Mouse (Mus musculus) lung, adult 18-20 months (tissue): ENCODE measurements around the gene Ifitm5.

Experiments used
- DNase-seq, 2 experiments: peaks; one replicate each; pipeline ENCODE4 v3.0.0; 2022; ENCODE audit warnings: mixed read lengths in 2 of 2

Ifitm5 gene

DNA sequence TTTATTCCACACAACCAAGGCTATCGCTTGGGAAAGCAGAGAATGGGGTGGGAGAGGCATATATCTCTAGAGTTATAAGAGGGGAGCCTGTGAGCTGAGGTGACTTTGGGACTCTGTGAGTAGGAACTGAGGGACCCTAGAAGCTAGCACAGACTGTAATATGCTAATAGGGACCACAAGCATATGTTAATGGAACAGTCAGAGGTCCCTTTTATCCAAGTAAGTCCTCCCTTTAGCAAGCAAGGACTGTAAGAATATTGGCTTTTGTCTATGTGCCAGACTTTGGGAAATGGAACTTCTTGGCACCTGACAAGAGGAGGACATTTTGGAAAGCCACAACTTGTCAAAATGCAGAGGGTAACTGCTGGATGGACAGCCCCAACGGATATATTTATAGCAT is 11.2 kb downstream of the Ifitm5 start:
- no peak for DNase-seq

DNA sequence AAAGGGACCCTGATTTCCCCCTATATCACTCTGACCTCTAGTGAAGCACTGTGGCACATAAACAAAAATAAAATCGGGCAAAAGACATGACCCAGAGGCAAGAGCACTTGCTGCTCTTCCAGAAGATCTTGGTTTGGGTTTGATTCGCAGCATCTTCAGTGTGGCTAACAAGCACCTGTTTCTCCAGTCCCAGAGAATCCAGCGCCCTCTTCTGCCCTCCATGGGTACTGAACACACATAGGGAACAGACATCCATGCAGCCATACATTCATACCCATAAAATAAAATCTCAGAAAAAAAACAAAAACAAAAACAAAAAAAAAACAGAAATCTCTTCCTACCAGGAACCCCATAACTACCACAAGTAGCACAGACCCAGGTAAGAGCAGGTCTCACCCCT is 11.7 kb downstream of the Ifitm5 start:
- no peak for DNase-seq

DNA sequence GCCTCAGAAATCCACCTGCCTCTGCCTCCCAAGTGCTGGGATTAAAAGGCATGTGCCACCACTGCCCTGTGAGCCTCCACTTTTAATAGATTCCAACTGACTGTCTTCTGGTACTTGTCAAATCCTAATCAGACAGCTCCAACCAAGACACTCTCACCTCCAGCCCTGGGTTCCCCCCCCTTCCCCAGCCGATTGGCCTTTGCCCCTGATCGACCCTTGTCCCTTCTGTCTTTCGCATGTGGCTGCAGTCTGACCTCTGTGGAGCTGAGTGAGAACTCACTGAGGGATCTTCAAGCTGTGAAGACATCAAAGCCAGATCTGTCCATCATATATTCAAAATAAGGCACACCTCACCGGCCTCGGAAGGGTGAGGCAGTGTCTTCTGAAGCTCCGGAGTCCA is 22.9 kb downstream of the Ifitm5 start:
- no peak for DNase-seq

DNA sequence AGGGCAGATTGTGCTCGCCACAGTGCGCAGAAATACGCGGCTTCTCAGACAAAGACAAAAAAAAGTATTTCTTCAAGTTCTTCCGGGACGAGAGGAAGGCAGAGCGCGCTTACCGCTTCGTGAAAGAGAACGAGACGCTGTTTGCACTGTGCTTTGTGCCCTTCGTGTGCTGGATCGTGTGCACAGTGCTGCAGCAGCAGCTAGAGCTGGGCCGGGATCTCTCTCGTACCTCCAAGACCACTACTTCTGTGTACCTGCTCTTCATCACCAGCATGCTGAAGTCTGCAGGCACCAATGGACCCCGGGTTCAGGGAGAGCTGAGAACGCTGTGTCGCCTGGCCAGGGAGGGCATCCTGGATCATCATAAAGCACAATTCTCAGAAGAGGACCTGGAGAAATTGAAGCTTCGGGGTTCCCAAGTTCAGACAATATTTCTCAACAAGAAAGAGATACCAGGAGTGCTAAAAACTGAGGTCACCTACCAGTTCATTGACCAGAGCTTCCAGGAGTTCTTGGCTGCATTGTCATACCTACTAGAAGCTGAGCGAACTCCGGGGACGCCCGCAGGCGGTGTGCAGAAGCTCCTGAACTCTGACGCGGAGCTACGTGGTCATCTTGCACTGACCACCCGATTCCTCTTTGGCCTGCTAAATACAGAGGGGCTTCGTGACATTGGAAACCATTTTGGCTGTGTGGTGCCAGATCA is 26.9 kb downstream of the Ifitm5 start:
- no peak for DNase-seq

DNA sequence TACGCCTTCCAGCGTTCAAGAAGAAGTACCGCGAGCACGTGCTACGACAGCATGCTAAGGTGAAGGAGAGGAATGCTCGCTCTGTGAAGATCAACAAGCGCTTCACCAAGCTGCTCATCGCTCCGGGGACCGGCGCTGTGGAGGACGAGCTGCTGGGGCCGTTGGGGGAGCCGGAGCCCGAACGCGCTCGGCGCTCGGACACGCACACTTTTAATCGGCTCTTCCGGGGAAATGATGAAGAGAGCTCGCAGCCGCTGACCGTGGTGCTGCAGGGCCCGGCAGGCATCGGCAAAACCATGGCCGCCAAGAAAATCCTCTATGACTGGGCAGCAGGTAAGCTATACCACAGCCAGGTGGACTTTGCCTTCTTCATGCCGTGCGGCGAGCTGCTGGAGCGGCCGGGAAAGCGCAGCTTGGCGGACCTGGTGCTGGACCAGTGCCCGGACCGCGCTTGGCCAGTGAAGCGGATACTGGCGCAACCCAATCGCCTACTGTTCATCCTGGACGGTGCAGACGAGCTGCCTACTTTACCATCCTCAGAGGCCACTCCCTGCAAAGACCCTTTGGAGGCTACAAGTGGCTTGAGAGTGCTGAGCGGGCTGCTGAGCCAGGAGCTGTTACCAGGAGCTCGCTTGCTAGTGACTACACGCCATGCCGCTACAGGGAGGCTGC is 27.6 kb downstream of the Ifitm5 start:
- peak; percentile 33 to 35 for DNase-seq

DNA sequence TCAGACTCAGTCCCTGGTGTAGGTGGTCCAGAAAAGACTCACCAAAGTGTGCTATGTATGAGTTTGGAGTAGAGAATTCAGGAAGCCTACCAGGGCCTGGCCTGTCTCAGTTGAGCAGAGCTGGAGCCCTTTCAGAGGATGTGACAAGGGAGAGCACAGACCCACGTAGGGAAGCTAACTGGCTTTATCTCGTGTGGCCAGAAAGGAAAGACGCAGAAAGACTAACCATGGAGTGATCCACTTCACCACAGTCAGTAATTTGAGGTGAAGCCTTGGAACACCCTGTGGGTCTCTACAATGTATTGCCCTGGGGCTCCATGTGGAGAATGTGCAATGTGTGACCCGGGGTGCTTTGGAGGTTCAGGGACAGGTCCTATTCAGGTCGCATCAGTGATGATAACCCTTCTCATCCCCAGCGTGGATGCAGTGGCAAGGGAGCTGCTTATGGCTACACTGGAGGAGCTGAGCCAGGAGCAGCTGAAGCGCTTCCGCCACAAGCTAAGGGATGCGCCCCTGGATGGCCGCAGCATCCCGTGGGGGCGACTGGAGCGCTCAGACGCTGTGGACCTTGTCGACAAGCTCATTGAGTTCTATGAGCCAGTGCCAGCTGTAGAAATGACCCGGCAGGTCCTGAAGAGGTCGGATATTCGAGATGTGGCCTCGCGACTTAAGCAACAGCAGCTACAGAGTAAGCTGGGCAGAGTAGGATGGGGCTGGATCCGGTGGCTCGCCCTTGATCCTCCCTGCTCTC is 28.7 kb downstream of the Ifitm5 start:
- DNase-seq, result no peak

DNA sequence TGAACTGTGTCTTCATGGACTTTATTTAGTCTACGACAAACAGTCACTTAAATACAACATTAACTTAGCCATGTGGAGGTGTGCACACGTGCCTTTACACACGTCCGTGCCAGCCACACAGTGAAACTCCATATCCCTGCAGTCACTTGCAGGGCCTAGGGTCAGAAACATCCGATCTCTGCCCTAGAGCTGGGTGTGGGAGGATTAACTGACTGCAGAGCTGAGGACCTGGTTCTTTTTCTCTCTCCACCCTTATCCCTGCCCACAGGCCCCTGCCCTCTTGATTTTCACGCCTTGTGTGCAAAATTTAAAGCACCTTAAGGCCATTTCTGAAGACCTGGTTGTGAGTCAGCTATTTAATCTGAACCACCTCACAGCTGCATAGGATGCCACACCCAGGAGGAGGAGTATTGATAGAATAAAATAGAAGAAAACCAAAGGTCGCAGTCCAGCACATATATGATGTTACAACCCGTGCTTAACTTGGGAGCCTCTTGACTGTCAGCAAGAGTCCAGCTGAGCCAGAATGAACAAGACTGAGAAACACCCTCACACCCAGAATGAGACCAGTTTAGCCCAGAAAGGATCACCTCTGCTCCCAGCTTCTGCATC is 29.6 kb downstream of the Ifitm5 start, which contains the start of gene Nlrp6:
Gene Nlrp6 (plus strand): TSS at position 485 of the 612 bp plus-strand sequence.
- no peak for DNase-seq

DNA sequence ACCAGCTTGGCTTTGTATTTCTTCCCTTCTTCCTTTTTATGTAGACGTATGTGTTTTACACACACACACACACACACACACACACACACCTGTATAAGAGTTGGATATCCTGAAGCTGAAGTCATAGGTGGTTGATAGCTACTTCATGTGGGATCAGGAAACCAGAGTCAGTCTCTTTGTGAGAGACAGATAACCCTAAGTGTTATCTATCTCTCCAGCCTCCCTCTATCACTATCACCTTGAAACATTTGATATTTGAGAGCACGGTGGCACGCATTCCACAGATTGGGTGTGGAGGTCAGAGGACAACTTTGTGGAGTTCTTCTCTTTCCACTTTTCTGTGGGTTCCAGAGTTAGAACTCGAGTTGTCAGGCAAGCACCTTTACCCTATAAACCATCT is 30.2 kb downstream of the Ifitm5 start:
- DNase-seq, result no peak

DNA sequence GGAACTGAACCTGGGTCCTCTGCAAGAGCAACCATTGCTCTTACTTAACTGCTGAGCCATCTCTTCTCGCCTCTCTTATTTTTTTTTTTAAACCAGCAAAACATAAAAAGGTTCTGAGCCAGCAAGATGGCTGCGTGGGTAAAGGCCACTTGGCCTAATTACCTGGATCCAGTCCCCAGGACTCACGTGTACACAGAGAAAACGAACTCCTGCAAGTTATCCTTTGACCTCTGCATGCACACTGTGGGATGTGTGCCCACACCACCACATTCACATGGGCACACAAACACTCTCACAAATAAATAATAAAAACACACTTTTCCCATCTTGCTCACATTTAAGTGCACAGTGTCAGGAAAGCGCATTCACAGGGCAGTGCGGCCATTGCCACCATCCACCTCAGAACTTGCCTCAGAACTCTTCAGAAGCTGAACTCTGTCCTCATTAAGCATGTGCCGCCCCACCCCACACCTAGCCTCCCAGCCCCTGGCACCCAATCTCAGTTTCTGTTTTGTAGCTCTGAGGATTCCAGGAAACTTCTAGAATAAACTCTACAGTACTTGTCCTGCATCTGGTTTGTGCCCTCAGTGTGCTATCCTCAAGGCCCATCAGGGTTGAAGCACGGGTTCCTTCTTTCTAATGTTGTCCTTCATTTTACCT is 35.9 kb downstream of the Ifitm5 start:
- no peak for DNase-seq

DNA sequence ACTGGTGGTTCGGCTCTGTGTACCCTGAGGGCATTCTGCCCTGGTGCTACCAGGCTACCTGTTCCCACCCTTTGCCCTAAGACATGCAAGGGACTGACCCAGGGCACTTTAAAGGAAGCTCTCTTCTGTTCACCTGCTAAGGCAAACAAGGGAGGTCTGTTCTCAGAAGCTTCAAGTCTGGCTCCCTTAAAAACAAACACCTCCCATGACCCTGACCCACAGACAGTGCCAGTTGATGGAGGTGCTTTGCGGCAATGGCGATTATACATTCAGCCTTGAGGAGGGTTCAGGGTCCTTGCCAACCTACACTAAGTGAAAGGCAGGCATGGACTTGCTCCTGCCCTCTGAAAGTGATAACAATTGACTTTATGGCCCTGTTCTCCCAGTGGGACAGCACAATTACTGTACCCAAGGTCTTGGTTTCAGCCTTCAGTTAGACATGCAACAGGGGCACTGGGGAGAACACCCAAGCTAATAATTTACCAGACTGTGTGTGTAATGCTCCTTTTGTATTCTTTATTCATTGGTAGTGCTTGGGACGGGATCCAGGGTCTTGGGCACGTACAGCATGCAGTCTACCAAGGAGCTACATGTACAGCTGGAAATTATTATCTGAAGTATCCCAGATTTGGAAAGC is 37.1 kb downstream of the Ifitm5 start:
- no peak for DNase-seq

DNA sequence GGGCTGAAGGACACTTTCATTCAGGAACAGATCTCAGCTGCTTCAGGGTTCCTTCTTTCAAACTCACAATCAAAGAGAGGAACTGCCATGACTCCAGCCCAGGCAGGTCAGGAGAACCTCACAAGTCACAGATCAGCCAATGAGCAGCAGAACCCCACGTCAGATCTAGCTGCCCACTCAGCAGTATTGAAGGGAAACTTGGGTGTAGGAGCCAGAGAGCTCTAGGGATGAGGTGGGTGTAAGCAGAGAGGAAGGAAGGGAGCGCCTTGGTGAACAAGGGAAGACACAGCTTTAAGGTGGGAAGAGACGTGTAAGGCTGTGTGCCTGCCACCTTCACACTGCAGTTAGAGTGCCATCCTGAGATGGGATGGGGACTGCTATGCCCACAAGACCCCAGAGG is 37.8 kb downstream of the Ifitm5 start:
- DNase-seq, result no peak

DNA sequence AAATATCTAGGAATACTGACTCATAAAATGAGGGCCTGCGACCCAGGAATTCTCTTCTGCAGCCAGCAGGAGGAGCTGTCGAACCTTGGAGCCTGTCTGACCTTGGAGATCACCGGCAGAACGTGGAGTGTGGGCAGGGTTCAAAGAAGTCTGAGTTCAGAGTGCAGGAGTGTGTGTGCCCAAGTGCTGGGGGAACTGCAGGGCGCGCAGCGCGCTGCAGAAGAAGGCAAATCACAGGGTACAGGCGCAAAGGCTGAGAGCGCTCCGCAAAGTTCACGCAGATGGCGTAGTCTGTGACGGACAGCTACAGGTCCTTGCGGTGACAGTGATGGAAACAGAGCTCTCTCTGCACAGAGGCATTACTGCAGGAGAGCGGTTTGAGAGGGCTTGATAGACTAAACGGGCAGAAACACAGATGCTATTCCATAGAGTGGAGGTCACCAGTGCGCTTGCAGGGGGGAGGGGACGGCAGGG is 41.4 kb downstream of the Ifitm5 start:
- peak; percentile 78 to 83 for DNase-seq

DNA sequence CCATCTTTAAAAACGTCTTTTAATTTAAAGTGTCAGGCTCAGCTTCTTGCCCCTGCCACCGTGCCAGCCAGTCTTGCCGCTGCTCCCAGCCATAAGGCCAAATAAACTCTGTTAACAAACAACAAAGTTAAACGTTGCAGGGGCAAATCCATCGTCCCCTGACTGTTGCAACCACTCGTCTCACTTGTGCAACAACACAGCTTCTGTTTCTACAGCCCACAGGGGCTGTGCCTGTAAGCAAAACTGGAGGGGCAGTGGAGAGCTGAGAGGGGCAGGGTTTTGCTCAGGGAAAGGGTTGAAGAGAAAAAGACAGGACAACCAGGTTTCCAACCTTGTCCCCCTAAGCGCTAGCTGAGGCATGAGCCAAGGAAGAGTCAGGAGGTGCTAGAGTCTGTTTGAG is 41.9 kb downstream of the Ifitm5 start:
- DNase-seq, result peak in 1 of 2 experiments; percentile 12

DNA sequence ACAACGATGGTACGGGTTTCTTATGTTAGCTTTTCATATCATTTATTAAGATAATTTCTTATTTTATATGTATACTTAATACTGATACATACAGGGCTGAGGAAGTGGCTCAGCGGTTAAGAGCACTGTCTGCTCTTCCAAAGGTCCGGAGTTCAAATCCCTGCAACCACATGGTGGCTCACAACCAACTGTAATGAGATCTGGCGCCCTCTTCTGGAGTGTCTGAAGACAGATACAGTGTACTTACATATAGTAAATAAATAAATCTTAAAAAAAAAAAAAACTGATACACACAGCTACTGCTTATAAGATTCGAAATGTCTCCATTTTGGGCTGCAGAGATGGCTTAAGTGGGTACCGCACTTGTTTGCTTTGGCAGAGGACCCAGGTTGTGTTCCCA is 42.4 kb downstream of the Ifitm5 start:
- DNase-seq, result no peak

DNA sequence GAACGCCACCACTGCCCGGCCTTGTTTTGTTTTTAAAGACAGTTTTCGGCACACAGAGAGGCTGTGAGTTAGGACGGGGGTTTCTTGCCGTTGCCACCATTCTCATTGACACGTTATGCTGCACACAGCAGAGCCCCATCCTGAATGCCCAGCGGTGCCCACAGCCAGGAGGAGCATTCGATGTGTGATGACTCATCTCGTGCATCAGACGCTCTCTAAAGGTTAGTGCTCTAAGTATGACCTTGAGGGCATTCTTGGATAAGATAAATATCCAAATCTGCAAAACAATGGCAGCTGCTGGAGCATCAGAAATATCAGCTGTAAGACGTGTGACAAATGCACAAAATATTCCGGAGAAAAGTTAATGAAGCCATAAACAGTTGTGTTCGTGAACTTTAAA is 43.0 kb downstream of the Ifitm5 start:
- DNase-seq, result no peak

DNA sequence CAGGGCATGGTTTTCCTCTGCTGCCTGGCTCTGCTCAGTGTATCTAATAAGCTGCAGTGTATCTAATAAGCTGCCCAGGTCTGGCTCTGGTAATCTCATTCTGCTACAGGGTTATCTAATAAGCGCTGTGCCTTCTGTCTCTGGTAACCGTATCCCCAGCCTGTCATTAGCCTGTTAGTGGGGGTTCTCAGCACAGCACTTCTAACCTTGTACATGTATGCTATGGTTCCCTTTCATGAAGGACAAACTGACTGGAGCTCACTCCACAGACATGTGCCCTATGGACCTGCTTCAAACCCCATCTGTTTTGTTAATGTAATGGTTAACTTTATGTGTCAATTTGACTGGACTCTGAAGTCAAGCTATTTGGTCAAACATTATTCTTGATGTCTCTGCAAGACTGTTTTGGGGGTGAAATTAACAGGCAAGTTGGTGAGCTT is 44.4 kb downstream of the Ifitm5 start:
- no peak for DNase-seq

DNA sequence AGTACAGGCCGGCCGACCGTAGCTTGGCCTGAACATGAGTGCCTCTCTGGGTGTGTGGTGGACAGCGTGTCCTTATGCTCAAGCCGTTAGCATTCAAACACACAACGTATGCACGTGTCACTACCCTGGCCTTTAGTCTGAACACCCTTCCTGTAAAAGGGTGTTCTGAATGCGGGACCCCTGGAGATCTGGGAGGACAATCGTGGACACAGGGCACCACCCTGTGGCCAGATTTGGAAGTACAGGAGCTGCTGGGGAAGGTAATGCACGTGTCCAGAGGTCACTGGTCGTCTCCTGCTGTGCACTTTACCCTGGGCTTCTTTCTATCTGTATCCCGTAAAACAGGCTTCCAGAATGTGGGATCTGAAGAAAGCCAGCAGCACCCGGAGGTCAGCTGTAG is 46.9 kb downstream of the Ifitm5 start:
- peak; percentile 64 to 74 for DNase-seq

DNA sequence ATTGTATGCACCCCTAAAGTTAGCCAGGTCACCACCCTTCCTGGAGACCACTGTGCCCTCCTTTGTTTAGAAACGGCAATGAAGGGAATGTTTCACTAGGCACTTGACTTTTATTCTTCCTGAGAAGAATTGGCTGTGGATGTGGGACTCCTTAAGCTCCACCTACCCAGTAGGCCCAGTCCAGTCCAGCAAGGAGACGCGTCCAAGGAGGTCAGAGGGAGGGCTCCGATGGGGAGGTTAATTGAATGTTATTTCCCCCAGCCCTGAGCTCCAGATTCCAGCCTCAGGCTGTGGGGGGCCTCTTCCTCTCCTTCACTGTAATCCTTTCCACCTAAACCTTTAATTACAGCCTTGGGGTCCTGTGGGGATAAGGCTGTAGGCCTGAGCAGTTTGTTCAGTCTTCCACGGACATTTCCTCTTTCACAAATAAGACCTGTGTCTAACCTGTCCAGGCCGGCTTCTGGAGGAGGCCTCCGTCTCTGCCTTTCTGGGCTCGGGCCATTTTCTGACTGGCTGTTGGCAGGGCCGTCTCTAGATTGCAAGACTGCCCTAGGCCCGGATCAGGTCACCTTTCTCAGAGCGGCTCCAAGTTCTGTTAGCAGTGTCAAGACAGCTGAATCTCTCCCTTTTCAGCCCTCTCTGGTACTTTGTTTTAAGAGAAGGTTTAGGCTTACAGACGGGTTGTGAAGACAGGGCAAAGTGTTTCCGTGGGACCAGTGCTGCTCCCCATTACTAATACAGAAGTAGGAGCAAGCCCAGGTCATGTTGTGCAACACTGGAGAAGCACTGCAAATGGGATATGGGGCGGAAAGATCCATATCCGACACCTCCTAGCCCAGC is 47.8 kb downstream of the Ifitm5 start:
- DNase-seq, result peak; percentile 27 to 32

DNA sequence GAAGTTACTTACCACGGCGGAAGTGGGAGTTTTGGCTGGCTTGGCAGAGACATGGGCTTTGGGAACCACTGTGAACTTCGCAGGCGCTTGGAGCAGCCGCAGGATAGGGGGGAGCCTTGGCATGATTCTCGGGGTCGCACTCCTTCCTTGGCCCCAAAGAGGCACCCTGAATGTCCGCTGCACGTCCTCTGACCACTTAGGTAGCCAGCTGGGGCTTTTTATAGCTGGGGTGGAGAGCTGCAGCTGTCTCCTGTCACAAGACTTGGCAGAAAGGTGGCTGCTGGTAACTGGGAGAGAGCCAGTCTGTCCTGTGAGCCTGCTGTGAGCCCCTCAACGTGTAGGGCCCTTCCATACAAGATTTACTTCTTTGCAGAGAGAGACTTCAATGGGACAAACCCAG is 49.9 kb downstream of the Ifitm5 start, which contains the start of gene Cox8b:
Gene Cox8b (minus strand): TSS at position 227 of the 400 bp plus-strand sequence.
- DNase-seq, result no peak

DNA sequence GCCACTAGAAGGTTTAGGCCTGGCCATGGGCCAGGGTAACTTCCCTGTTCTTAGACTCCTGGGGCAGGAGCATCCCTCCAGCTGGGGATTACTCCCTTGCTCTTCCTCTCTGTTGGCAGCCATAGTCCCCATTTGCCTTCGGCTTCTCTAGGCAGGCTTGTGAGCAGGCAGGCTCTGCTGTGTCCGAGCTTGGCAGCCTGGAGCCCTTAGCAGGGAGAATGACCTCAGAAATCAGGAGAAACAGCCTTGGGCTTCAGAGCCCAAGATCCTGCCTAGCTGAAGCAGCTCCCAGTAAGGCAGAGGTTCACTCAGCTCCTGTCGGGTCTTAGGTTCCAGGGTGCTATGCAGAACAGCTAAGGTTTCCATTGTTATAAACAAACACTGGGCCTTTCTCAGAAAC is 51.0 kb downstream of the Ifitm5 start:
- DNase-seq, result no peak
